Mouse (Mus musculus): Measurements from ENCODE around the gene Tulp2. TPM values are rescaled to one million over a fixed set of nuclear protein-coding genes. Genes with fewer than 3 reads are reported as not detected.

Tulp2 gene
- polyA plus RNA-seq, 1 experiment from 2014 or later, result 0.54 TPM

DNA sequence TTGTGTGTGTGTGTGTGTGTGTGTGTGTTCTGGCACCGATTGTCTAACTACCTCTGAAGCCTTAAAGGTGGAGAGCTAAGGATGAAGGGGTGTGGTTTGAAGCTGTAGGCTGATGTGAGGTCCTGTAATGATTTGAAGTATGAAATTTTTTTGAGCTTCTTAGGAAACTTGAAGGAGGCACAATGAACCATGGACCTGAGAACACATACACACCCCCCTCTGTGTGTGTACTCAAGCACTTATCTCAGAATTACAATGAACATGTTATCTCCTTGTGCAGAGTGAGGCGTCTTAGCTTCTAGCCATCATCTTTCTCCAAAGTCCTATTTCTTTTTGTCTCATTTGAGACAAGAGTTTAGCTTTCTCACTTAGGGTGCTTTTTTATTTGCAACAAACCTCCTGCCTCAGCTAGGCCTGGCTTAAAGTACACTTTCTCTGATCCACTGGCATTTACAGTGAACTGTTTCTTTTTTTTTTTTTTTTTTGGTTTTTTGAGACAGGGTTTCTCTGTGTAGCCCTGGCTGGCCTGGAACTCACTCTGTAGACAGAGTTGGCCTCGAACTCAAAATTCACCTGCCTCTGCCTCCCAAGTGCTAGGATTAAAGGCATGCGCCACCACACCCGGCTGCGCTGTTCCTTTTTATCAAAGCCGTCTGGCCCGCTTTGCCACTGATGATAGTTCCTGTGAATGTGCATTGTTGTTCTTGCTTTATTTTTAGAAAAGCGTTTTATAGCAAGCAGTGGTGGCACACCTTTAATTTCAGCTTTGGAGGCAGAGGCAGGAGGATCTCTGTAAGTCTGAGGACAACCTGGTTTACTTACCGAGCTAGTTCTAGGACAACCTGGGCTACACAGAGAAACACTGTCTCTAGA lies 87.2 kb downstream of the Tulp2 start:
- H3K4me1 ChIP-seq, result peaks cover 30% of the 10 kb centered on the region
- H3K4me3 ChIP-seq, result peak overlapping the region; percentile 47
- peak overlapping the region; percentile 71 for H3K27ac ChIP-seq
- ATAC-seq (ENCODE audit: low FRiP score), result no peak
- 84% methylated on average over 10 of the region's 10 CpGs for WGBS
- H3K4me2 ChIP-seq (replicated peaks), result peak overlapping the region; percentile 82
- H3K36me3 ChIP-seq, result no peaks in the 10 kb centered on the region
- H3K27me3 ChIP-seq, result no peaks in the 10 kb centered on the region
- H3K9me3 ChIP-seq (replicated peaks), result no peaks in the 10 kb centered on the region
- H3K9ac ChIP-seq, result peak overlapping the region; percentile 61; the same call in 1 of the 2 replicates

DNA sequence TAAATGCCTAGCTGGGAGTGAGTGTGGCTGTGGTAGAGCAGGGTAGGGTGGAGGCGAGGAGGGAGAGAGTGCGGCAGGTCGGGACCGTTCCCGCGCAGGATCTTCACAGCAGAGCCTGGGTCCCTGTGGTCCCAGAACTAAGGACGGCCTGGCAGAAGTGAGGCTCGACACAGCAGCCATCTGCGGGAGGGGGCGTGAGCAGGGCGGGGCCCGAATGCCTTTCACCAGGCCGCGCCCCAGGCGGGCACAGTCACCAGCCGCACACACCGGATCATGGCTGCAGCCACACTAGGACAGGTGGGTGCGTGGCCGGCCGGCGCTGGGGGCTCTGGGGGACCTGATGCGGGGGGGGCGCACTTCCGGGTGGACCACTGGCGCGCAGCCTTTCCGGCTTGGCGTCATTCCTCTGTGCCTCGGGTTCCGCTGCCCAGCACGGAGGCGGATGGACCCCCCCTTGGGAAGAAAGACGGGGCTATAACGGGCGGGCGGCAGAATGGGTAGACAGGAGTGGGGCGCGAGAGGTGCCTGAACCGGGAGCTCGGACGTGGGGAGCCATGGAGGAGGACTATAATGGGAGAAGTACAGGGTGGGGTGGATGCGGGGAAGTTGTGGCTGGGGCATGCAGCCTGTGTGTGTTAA lies 88.5 kb downstream of the Tulp2 start, which contains the start of gene Bcat2:
TSS of gene Bcat2 (plus strand) at position 51 of the 639 bp plus-strand sequence.
- Histone ChIP-seq H3K4me2 (replicated peaks) (peak within 1 kb of the TSS; percentile 66), H3K9ac (peak within 1 kb of the TSS; percentile 82), H3K27me3 (no peaks in the 10 kb centered on the region), H3K4me3 (peak within 1 kb of the TSS; percentile 61), H3K4me1 (peaks cover 30% of the 10 kb centered on the region), H3K27ac (peak within 1 kb of the TSS; percentile 85), H3K9me3 (replicated peaks) (no peaks in the 10 kb centered on the region), H3K36me3 (no peaks in the 10 kb centered on the region)
- peak; percentile 72 for ATAC-seq (ENCODE audit: low FRiP score)
- WGBS, result under 1% methylated on average over 42 of the region's 42 CpGs

DNA sequence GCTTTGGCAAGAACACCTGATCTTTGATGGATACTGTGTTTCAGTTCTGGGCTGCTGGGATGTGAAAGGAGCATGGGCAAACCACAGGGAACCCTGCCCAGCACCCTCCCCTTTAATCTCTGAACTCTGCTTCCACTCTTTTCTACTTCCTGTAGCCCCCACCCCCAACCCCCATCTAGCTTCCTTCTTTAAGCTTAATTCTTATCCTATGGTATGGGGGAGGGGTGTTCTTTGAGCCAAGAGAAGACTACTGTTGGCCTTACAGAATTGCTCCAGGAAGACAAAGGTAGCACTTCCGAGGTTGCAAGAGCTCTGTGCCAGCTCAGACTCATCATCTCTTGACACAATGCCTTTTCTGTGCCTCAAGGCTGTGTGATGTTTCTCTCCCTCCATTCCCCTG lies 90.3 kb downstream of the Tulp2 start:
- H3K4me1 ChIP-seq, result peaks cover 30% of the 10 kb centered on the region
- peaks cover 7% of the 10 kb centered on the region for H3K36me3 ChIP-seq
- H3K4me3 ChIP-seq, result no peak overlapping the region
- ATAC-seq (ENCODE audit: low FRiP score), result no peak
- H3K9ac ChIP-seq, result no peak overlapping the region; the same call in 1 of the 2 replicates
- H3K4me2 ChIP-seq (replicated peaks), result 0 out of 2 replicates have a peak overlapping the region, but pooled peaks have one; percentile 66
- H3K9me3 ChIP-seq (replicated peaks), result no peaks in the 10 kb centered on the region
- 53% methylated on average over 1 of the region's 1 CpGs for WGBS
- no peaks in the 10 kb centered on the region for H3K27me3 ChIP-seq
- no peak overlapping the region for H3K27ac ChIP-seq

Small RNA genes within 50 kb of the gene (microRNA-seq; reads per million reads assigned to microRNA genes)
- gene Gm22133, result not detected

Other genes starting within 250 kb of the Tulp2 start
- gene Cd37, start 242.8 kb upstream of the Tulp2 start, polyA plus RNA-seq (2016; fragmentation: Nextera tagmentation; extraction: Ambion mirVana), result 1.3 and 1.5 TPM in 2 replicates
- 0.10 and 0.28 TPM in 2 replicates for gene Slc6a16, start 240.8 kb upstream of the Tulp2 start, polyA plus RNA-seq (2016; fragmentation: Nextera tagmentation; extraction: Ambion mirVana)
- gene Slc6a21, start 204.4 kb upstream of the Tulp2 start, polyA plus RNA-seq (2016; fragmentation: Nextera tagmentation; extraction: Ambion mirVana), result not detected in 2 replicates
- gene Trpm4, start 148.1 kb upstream of the Tulp2 start, polyA plus RNA-seq (2016; fragmentation: Nextera tagmentation; extraction: Ambion mirVana), result 11.5 and 14.7 TPM in 2 replicates
- gene Hrc, start 146.6 kb upstream of the Tulp2 start, polyA plus RNA-seq (2016; fragmentation: Nextera tagmentation; extraction: Ambion mirVana), result 0.65 and 0.68 TPM in 2 replicates
- 15.6 and 16.2 TPM in 2 replicates for gene Ppfia3, start 114.9 kb upstream of the Tulp2 start, polyA plus RNA-seq (2016; fragmentation: Nextera tagmentation; extraction: Ambion mirVana)
- 2.9 and 3.8 TPM in 2 replicates for gene Lin7b, start 111.3 kb upstream of the Tulp2 start, polyA plus RNA-seq (2016; fragmentation: Nextera tagmentation; extraction: Ambion mirVana)
- 285 and 300 TPM in 2 replicates for gene Snrnp70, start 86.1 kb upstream of the Tulp2 start, polyA plus RNA-seq (2016; fragmentation: Nextera tagmentation; extraction: Ambion mirVana)
- not detected in 2 replicates for gene Kcna7, start 76.2 kb upstream of the Tulp2 start, polyA plus RNA-seq (2016; fragmentation: Nextera tagmentation; extraction: Ambion mirVana)
- 1.2 and 1.3 TPM in 2 replicates for gene Ntf5, start 68.2 kb upstream of the Tulp2 start, polyA plus RNA-seq (2016; fragmentation: Nextera tagmentation; extraction: Ambion mirVana)
- gene Lhb, start 61.1 kb upstream of the Tulp2 start, polyA plus RNA-seq (2016; fragmentation: Nextera tagmentation; extraction: Ambion mirVana), result 1.0 and 1.6 TPM in 2 replicates
- 34.8 TPM in 2 replicates for gene Gys1, start 47.0 kb upstream of the Tulp2 start, polyA plus RNA-seq (2016; fragmentation: Nextera tagmentation; extraction: Ambion mirVana)
- 124 and 129 TPM in 2 replicates for gene Ruvbl2, start 43.8 kb upstream of the Tulp2 start, polyA plus RNA-seq (2016; fragmentation: Nextera tagmentation; extraction: Ambion mirVana)
- gene Ftl1, start 22.0 kb upstream of the Tulp2 start, polyA plus RNA-seq (2016; fragmentation: Nextera tagmentation; extraction: Ambion mirVana), result 5,718 and 6,089 TPM in 2 replicates
- 231 and 244 TPM in 2 replicates for gene Bax, start 15.0 kb upstream of the Tulp2 start, polyA plus RNA-seq (2016; fragmentation: Nextera tagmentation; extraction: Ambion mirVana)
- gene Gm45808, start 4.9 kb downstream of the Tulp2 start, polyA plus RNA-seq (2016; fragmentation: Nextera tagmentation; extraction: Ambion mirVana), result not detected in 2 replicates
- gene Dhdh, start 6.9 kb downstream of the Tulp2 start, polyA plus RNA-seq (2016; fragmentation: Nextera tagmentation; extraction: Ambion mirVana), result 3.4 and 3.5 TPM in 2 replicates
- 144 and 147 TPM in 2 replicates for gene Nucb1, start 28.5 kb downstream of the Tulp2 start, polyA plus RNA-seq (2016; fragmentation: Nextera tagmentation; extraction: Ambion mirVana)
- 16.7 and 19.2 TPM in 2 replicates for gene Ppp1r15a, start 44.4 kb downstream of the Tulp2 start, polyA plus RNA-seq (2016; fragmentation: Nextera tagmentation; extraction: Ambion mirVana)
- gene Plekha4, start 44.5 kb downstream of the Tulp2 start, polyA plus RNA-seq (2016; fragmentation: Nextera tagmentation; extraction: Ambion mirVana), result 1.9 and 3.8 TPM in 2 replicates
- gene Hsd17b14, start 73.0 kb downstream of the Tulp2 start, polyA plus RNA-seq (2016; fragmentation: Nextera tagmentation; extraction: Ambion mirVana), result 0.70 and 0.79 TPM in 2 replicates
- gene Bcat2, start 88.3 kb downstream of the Tulp2 start, polyA plus RNA-seq (2016; fragmentation: Nextera tagmentation; extraction: Ambion mirVana), result 35.2 and 36.9 TPM in 2 replicates
- 0.45 TPM in 1 of 2 replicates, not detected in the other for gene Fgf21, start 133.6 kb downstream of the Tulp2 start, polyA plus RNA-seq (2016; fragmentation: Nextera tagmentation; extraction: Ambion mirVana)
- gene Fut1, start 135.4 kb downstream of the Tulp2 start, polyA plus RNA-seq (2016; fragmentation: Nextera tagmentation; extraction: Ambion mirVana), result 0.14 TPM in 1 of 2 replicates, not detected in the other
- 0.18 TPM in 1 of 2 replicates, not detected in the other for gene Izumo1, start 139.9 kb downstream of the Tulp2 start, polyA plus RNA-seq (2016; fragmentation: Nextera tagmentation; extraction: Ambion mirVana)
- 15.6 and 16.2 TPM in 2 replicates for gene Rasip1, start 145.6 kb downstream of the Tulp2 start, polyA plus RNA-seq (2016; fragmentation: Nextera tagmentation; extraction: Ambion mirVana)
- 3.7 and 4.8 TPM in 2 replicates for gene Mamstr, start 158.1 kb downstream of the Tulp2 start, polyA plus RNA-seq (2016; fragmentation: Nextera tagmentation; extraction: Ambion mirVana)
- 0.37 TPM in 1 of 2 replicates, not detected in the other for gene Fut2, start 184.5 kb downstream of the Tulp2 start, polyA plus RNA-seq (2016; fragmentation: Nextera tagmentation; extraction: Ambion mirVana)
- gene Ntn5, start 202.1 kb downstream of the Tulp2 start, polyA plus RNA-seq (2016; fragmentation: Nextera tagmentation; extraction: Ambion mirVana), result 0.68 and 1.2 TPM in 2 replicates
- 1.1 and 2.2 TPM in 2 replicates for gene Sec1, start 212.5 kb downstream of the Tulp2 start, polyA plus RNA-seq (2016; fragmentation: Nextera tagmentation; extraction: Ambion mirVana)
- 21.2 and 25.5 TPM in 2 replicates for gene Car11, start 218.0 kb downstream of the Tulp2 start, polyA plus RNA-seq (2016; fragmentation: Nextera tagmentation; extraction: Ambion mirVana)
- 4.2 and 5.3 TPM in 2 replicates for gene Dbp, start 223.2 kb downstream of the Tulp2 start, polyA plus RNA-seq (2016; fragmentation: Nextera tagmentation; extraction: Ambion mirVana)
- 607 and 682 TPM in 2 replicates for gene Rpl18, start 233.6 kb downstream of the Tulp2 start, polyA plus RNA-seq (2016; fragmentation: Nextera tagmentation; extraction: Ambion mirVana)
- gene Sphk2, start 236.1 kb downstream of the Tulp2 start, polyA plus RNA-seq (2016; fragmentation: Nextera tagmentation; extraction: Ambion mirVana), result 28.7 and 30.3 TPM in 2 replicates
- 0.89 and 1.0 TPM in 2 replicates for gene Fam83e, start 239.3 kb downstream of the Tulp2 start, polyA plus RNA-seq (2016; fragmentation: Nextera tagmentation; extraction: Ambion mirVana)
- gene Spaca4, start 243.9 kb downstream of the Tulp2 start, polyA plus RNA-seq (2016; fragmentation: Nextera tagmentation; extraction: Ambion mirVana), result not detected in 2 replicates